Mouse (Mus musculus) ES-E14 (cell line): ENCODE data around the gene Ifne. TPM values are rescaled to one million over a fixed set of nuclear protein-coding genes. Genes with fewer than 3 reads are reported as not detected.

Experiments
- DNase-seq: peaks from one replicate; pipeline ENCODE4 v3.0.0-alpha.2; 2013; ENCODE audit warnings: low read depth, low spot score
- H3K27ac ChIP-seq: 2 replicates; pipeline ENCODE4 v1.5.1; 2012; ENCODE audit warnings: low read depth, mild to moderate bottlenecking, low read length, moderate library complexity, mixed read lengths; ENCODE audit not compliant: poor library complexity, insufficient read depth, severe bottlenecking
- H3K36me3 ChIP-seq: 2 replicates; pipeline ENCODE4 v1.6.1; 2012; ENCODE audit warnings: mild to moderate bottlenecking, low read length, moderate library complexity, mixed read lengths; ENCODE audit not compliant: control insufficient read depth, poor library complexity, insufficient read depth, severe bottlenecking
- H3K4me1 ChIP-seq, 2 experiments: fragments of 150-350 bp in 1 of 2; sonication (generic) in 1 of 2; 2 replicates each; pipeline ENCODE4 v1.6.1; 2012; ENCODE audit warnings: low read length in 2 of 2, mild to moderate bottlenecking in 1 of 2, mixed read lengths in 1 of 2; ENCODE audit not compliant: control insufficient read depth in 2 of 2, insufficient read depth in 2 of 2, poor library complexity in 1 of 2
- H3K4me3 ChIP-seq, 2 experiments: fragments of 150-350 bp in 1 of 2; sonication (generic) in 1 of 2; 2 replicates each; pipeline ENCODE4 v1.5.1; 2012; ENCODE audit warnings: low read length in 2 of 2, low read depth in 1 of 2, mild to moderate bottlenecking in 1 of 2, mixed read lengths in 1 of 2; ENCODE audit not compliant: insufficient read depth in 1 of 2, poor library complexity in 1 of 2, severe bottlenecking in 1 of 2
- H3K9ac ChIP-seq: 2 replicates; pipeline ENCODE4 v1.6.1; 2012; ENCODE audit warnings: low read depth, mild to moderate bottlenecking, low read length, mixed read lengths; ENCODE audit not compliant: poor library complexity, insufficient read depth, severe bottlenecking
- H3K9me3 ChIP-seq: fragments of 150-350 bp; sonication (generic); 2 replicates; pipeline ENCODE4 v1.6.1; 2012; ENCODE audit warnings: low read depth, mild to moderate bottlenecking, low read length; ENCODE audit not compliant: control insufficient read depth, insufficient read depth
- CHD2 ChIP-seq: IDR thresholded peaks from 2 replicates; pipeline ENCODE4 v1.6.1; 2014; ENCODE audit warnings: mild to moderate bottlenecking, low read depth, low read length, inconsistent platforms
- HCFC1 ChIP-seq: IDR thresholded peaks from 2 replicates; pipeline ENCODE4 v1.6.1; 2012; ENCODE audit warnings: low read length, inconsistent platforms, borderline replicate concordance; ENCODE audit not compliant: insufficient read depth
- MAFK ChIP-seq: IDR thresholded peaks from 2 replicates; pipeline ENCODE4 v1.6.1; 2014; ENCODE audit warnings: mild to moderate bottlenecking, low read depth, low read length, inconsistent platforms; ENCODE audit not compliant: insufficient read depth
- ZC3H11A ChIP-seq: IDR thresholded peaks from 2 replicates; pipeline ENCODE4 v1.6.1; 2012; ENCODE audit warnings: low read depth, mild to moderate bottlenecking, inconsistent platforms, low read length, borderline replicate concordance
- ZNF384 ChIP-seq: IDR thresholded peaks from 2 replicates; pipeline ENCODE4 v1.6.1; 2012; ENCODE audit warnings: low read depth, low read length, inconsistent platforms
- in situ Hi-C, 2 experiments: fragments of 600-800 bp; cut with MboI; formaldehyde crosslinking; loops; one replicate each; pipeline ENCODE4 v1.15.1; 2025; ENCODE audit warnings: low sequenced_read_pairs in 2 of 2, inconsistent platforms in 1 of 2; ENCODE audit not compliant: unreplicated experiment in 2 of 2
- total RNA-seq: library from RNA; depleted of rRNA; stranded (reverse); fragments of 300-350 nt; gene quantifications from 2 replicates; pipeline ENCODE4 v1.2.3, GENCODE M21; 2012

The Ifne gene
- total RNA-seq, 1 experiment: not detected

GRCm38 (mm10) chr4:88888236-88888635, 8.2 kb upstream of the Ifne start:
- Histone ChIP-seq H3K9me3 (no peaks in the 10 kb centered on the region), H3K27ac (no peak overlapping the region), H3K9ac (no peak overlapping the region), H3K4me3 (no peak overlapping the region), H3K36me3 (no peaks in the 10 kb centered on the region), H3K4me1 (no peaks in the 10 kb centered on the region)
- TF ChIP-seq ZNF384: no peak
- TF ChIP-seq CHD2: no peak
- DNase-seq: no peak
- in situ Hi-C loops: no loop called here

- TF ChIP-seq ZC3H11A: no peak
- peak; percentile 57 for TF ChIP-seq MAFK
- H3K9ac ChIP-seq: no peak overlapping the region
- in situ Hi-C loops: no loop called here
- no peak overlapping the region for H3K4me3 ChIP-seq
- H3K4me1 ChIP-seq: no peaks in the 10 kb centered on the region
- no peak for DNase-seq
- H3K9me3 ChIP-seq: no peaks in the 10 kb centered on the region
- no peaks in the 10 kb centered on the region for H3K36me3 ChIP-seq
- no peak overlapping the region for H3K27ac ChIP-seq
Measured at GRCm38 (mm10) chr4:88878772-88879171, 1.2 kb downstream of the Ifne start.

- Histone ChIP-seq H3K36me3 (no peaks in the 10 kb centered on the region), H3K9me3 (no peaks in the 10 kb centered on the region), H3K4me1 (no peaks in the 10 kb centered on the region), H3K27ac (no peak overlapping the region), H3K4me3 (no peak overlapping the region), H3K9ac (no peak overlapping the region)
- DNase-seq: no peak
- in situ Hi-C loops: no loop called here
- TF ChIP-seq ZC3H11A (no peak), HCFC1 (no peak), ZNF384 (no peak), CHD2 (no peak), MAFK (no peak)
Measured at GRCm38 (mm10) chr4:88878246-88878645, 1.8 kb downstream of the Ifne start.

- Histone ChIP-seq H3K9me3 (no peaks in the 10 kb centered on the region), H3K27ac (no peak overlapping the region), H3K9ac (no peak overlapping the region), H3K4me3 (no peak overlapping the region), H3K36me3 (no peaks in the 10 kb centered on the region), H3K4me1 (no peaks in the 10 kb centered on the region)
- in situ Hi-C loops: no loop called here
- TF ChIP-seq MAFK: no peak
- TF ChIP-seq CHD2: no peak
- no peak for TF ChIP-seq ZC3H11A
- no peak for TF ChIP-seq HCFC1
- no peak for TF ChIP-seq ZNF384
- no peak for DNase-seq
Measured at GRCm38 (mm10) chr4:88876520-88876919, 3.5 kb downstream of the Ifne start.

GRCm38 (mm10) chr4:88875435-88876095, 4.4 kb downstream of the Ifne start:
- in situ Hi-C loops: no loop called here
- TF ChIP-seq MAFK (no peak), CHD2 (no peak), HCFC1 (no peak), ZNF384 (no peak), ZC3H11A (no peak)
- H3K27ac ChIP-seq: no peak overlapping the region
- no peaks in the 10 kb centered on the region for H3K36me3 ChIP-seq
- H3K4me3 ChIP-seq: no peak overlapping the region
- H3K9ac ChIP-seq: no peak overlapping the region
- no peaks in the 10 kb centered on the region for H3K4me1 ChIP-seq
- DNase-seq: no peak
- no peaks in the 10 kb centered on the region for H3K9me3 ChIP-seq
